Mouse (Mus musculus) hindbrain, embryonic 10.5 days (tissue): Measurements from ENCODE around the gene Tmem126a. TPM values are rescaled to one million over a fixed set of nuclear protein-coding genes. Genes with fewer than 3 reads are reported as not detected.

Experiments
- DNase-seq: peaks from one replicate; pipeline ENCODE4 v3.0.0-alpha.2; 2017; ENCODE audit warnings: low spot score
- H3K27ac ChIP-seq: fragments of 300-500 bp; sonication (generic); 2 replicates; pipeline ENCODE4 v1.5.1; 2016; ENCODE audit warnings: mild to moderate bottlenecking, moderate library complexity
- H3K27me3 ChIP-seq: fragments of 300-500 bp; sonication (generic); 2 replicates; pipeline ENCODE4 v1.6.1; 2016; ENCODE audit warnings: mild to moderate bottlenecking; ENCODE audit not compliant: poor library complexity, insufficient read depth, severe bottlenecking
- H3K36me3 ChIP-seq: fragments of 300-500 bp; sonication (generic); 2 replicates; pipeline ENCODE4 v1.6.1; 2016; ENCODE audit warnings: mild to moderate bottlenecking, moderate library complexity
- H3K4me1 ChIP-seq: fragments of 300-500 bp; sonication (generic); replicated peaks from 2 replicates; pipeline ENCODE4 v1.6.1; 2016; ENCODE audit warnings: mild to moderate bottlenecking
- H3K4me3 ChIP-seq: fragments of 300-500 bp; sonication (generic); 2 replicates; pipeline ENCODE4 v1.5.1; 2016; ENCODE audit warnings: mild to moderate bottlenecking, moderate library complexity
- H3K9me3 ChIP-seq: fragments of 300-500 bp; sonication (generic); 2 replicates; pipeline ENCODE4 v1.6.1; 2016; ENCODE audit warnings: mild to moderate bottlenecking, moderate library complexity
- WGBS: fragments of 180-500 bp; shearing (Covaris S2); methylation state at CpG from one replicate; pipeline ENCODE4 v1.1.7; 2016; 5-methylcytosine and 5-hydroxymethylcytosine counted together
- polyA plus RNA-seq: library from polyadenylated mRNA; unstranded; fragments of >200 nt; fragmentation: Nextera tagmentation; extraction: Ambion mirVana; gene quantifications from 2 replicates; pipeline ENCODE4 v1.2.1, GENCODE M21; 2016

Gene Tmem126a
- polyA plus RNA-seq, 1 experiment from 2014 or later, result 132 TPM

DNA sequence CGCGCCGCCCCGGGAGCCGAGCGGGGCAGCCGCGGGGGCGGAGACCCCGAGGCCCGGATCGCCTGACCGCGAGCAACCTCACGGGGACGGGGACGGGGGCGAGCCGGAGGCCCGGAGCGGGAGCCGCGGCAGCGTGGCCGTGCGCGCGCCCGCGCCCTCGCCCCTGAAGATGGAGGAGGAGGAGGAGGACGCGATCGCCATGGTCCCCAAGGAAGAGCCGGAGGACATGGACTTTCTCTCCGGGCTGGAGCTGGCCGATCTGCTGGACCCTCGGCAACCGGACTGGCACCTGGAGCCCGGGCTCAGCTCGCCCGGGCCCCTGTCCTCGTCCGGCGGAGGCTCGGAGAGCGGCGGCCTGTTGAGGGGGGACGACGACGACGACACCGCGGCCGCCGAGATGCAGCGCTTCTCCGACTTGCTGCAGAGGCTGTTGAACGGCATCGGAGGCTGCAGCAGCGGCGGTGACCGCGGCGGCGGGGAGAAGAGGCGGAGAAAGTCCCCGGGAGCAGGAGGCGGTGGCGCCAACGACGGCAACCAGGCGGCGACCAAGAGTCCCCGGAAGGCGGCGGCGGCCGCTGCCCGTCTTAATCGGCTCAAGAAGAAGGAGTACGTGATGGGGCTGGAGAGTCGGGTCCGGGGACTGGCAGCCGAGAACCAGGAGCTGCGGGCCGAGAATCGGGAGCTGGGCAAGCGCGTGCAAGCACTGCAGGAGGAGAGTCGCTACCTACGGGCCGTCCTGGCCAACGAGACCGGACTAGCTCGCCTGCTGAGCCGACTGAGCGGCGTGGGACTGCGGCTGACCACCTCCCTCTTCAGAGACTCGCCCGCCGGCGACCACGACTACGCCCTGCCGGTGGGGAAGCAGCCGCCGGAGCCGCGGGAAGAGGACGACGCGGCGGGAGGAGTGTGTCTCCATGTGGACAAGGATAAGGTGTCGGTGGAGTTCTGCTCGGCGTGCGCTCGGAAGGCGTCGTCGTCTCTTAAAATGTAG lies 13.6 kb downstream of the Tmem126a start:
- peak overlapping the region; percentile 100 for H3K27ac ChIP-seq
- WGBS, result under 1% methylated on average over 123 of the region's 123 CpGs

DNA sequence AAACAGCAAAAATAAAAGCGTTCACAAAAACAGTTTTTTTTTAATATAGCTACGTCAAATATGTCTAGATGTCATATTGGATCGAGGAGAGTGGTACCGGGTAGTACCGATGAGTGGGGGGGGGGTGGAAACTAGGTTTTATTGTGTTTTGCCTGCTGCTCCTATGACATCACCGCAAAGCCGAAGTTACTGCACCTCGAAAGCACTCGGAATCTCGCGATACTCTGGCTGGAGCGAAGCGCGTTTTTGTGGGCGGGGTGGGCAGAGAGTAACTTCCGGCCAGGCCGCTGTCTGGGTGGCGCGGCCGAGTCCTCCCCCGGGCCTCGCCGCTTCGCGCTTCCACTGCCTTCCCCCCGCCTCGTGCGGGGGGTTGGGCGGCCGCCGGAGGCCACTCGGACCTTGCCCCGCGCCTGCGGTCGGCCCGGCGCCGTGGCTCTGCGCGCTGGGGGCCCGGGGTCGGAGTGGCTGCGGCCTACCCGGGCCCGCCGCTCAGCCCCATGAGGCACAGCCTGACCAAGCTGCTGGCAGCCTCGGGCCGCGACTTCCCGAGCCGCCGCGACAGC lies 14.4 kb downstream of the Tmem126a start, which contains the start of gene Crebzf:
Gene Crebzf, plus strand, starts transcription at position 212 of the 563 bp plus-strand sequence.
- peaks cover 13% of the 10 kb centered on the region for H3K4me1 ChIP-seq
- under 1% methylated on average over 53 of the region's 54 CpGs for WGBS

More for the DNA sequence above, 13.6 kb downstream of the Tmem126a start:
- peaks cover 17% of the 10 kb centered on the region for H3K36me3 ChIP-seq
- no peaks in the 10 kb centered on the region for H3K9me3 ChIP-seq
- H3K4me3 ChIP-seq, result peak overlapping the region; percentile 98
- H3K4me1 ChIP-seq, result peaks cover 13% of the 10 kb centered on the region
- DNase-seq, result peak; percentile 76
- no peaks in the 10 kb centered on the region for H3K27me3 ChIP-seq

DNA sequence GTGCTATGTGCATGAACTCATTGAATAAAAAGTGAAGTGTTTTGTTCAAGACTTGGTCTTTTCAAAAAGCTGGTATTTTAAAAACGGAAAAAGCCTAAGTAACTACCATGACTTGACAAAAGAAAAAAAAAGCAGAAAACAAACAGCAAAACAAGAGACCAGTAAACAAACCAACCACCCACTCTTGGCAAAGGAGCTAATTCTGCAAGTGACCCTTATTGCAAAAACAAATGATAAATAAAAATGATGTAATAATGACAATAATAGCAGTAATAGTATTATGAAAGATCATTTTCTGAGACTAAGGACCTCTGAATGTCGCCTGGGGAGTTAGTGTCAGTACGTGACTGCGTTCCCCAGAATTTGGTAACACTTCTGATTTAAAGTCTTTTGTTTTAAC lies 15.0 kb downstream of the Tmem126a start:
- Histone ChIP-seq H3K36me3 (peaks cover 4% of the 10 kb centered on the region), H3K4me1 (peaks cover 13% of the 10 kb centered on the region), H3K27ac (peak overlapping the region; percentile 100), H3K27me3 (no peaks in the 10 kb centered on the region), H3K4me3 (peak overlapping the region; percentile 98), H3K9me3 (no peaks in the 10 kb centered on the region)
- 13% methylated on average over 4 of the region's 4 CpGs for WGBS
- no peak for DNase-seq

More for the DNA sequence above, 14.4 kb downstream of the Tmem126a start, which contains the start of gene Crebzf:
- H3K36me3 ChIP-seq, result peaks cover 9% of the 10 kb centered on the region
- no peaks in the 10 kb centered on the region for H3K27me3 ChIP-seq
- peak within 1 kb of the TSS; percentile 98 for H3K4me3 ChIP-seq
- H3K9me3 ChIP-seq, result no peaks in the 10 kb centered on the region
- DNase-seq, result peak; percentile 96
- H3K27ac ChIP-seq, result peak within 1 kb of the TSS; percentile 100

DNA sequence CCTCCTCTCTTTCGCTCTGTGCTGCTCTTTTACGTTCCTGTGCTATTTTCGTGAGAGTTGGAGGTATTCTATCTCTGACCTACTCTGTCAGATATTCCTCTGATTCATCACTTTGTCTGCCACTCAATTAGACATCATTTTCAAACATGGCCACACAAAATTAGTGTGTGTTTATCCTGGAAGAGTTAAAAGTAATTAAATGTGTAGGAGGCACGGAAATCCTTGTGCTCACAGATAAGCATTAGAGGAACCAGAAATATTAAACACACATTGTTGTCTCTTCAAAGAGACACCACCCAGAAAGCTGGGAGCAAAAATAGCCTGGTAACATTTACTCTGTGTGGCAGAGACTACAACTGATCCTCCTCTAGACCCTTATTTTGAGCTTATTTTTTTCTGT lies 17.0 kb downstream of the Tmem126a start:
- Histone ChIP-seq H3K27me3 (no peaks in the 10 kb centered on the region), H3K36me3 (no peaks in the 10 kb centered on the region), H3K27ac (no peak overlapping the region), H3K4me3 (no peak overlapping the region), H3K9me3 (no peaks in the 10 kb centered on the region), H3K4me1 (peaks cover 4% of the 10 kb centered on the region)
- DNase-seq, result no peak
- WGBS, result 91% methylated on average over 4 of the region's 4 CpGs

DNA sequence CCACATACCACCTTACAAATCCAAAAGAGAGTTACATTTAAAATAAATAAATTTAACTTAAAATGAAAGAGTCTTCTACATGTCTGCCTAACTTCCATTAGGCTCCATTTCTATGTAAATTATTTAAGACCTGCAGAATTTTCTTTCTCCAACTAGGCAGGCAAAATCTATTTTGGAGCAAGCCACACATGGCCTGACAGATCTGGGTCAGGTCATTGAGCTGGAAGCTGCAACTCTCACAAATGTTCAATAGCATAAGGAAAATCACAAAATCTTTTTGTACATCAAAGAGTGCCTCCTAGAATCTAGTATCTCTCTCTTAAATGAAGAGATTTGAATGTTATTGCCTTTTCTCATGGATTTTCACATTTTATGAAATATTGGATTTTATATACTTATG lies 24.8 kb downstream of the Tmem126a start:
- Histone ChIP-seq H3K4me3 (no peak overlapping the region), H3K27ac (no peak overlapping the region), H3K9me3 (no peaks in the 10 kb centered on the region), H3K4me1 (peaks cover under 1% of the 10 kb centered on the region; the same call in 1 of the 2 replicates), H3K27me3 (no peaks in the 10 kb centered on the region), H3K36me3 (no peaks in the 10 kb centered on the region)
- no peak for DNase-seq

DNA sequence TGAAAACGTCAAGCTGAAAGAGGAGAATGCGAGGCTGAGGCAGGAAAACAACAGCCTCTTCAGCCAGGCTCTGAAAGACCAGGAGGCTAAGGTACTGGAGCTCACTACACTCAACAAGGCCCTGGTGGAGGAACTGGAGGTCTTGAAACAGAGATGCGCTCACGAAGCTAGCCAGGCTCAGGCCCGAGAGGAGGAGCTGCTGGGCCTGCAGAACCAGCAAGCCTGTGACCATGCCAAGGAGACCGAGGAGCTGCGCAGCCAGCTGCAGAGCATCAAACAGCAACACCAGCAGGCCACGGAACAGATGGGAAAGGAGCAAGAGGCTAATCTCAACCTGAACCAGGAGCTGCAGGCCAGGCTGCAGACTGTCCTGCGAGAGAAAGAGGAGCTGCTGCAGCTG lies 30.0 kb downstream of the Tmem126a start:
- peak overlapping the region; percentile 44 for H3K4me3 ChIP-seq
- DNase-seq, result no peak

DNA sequence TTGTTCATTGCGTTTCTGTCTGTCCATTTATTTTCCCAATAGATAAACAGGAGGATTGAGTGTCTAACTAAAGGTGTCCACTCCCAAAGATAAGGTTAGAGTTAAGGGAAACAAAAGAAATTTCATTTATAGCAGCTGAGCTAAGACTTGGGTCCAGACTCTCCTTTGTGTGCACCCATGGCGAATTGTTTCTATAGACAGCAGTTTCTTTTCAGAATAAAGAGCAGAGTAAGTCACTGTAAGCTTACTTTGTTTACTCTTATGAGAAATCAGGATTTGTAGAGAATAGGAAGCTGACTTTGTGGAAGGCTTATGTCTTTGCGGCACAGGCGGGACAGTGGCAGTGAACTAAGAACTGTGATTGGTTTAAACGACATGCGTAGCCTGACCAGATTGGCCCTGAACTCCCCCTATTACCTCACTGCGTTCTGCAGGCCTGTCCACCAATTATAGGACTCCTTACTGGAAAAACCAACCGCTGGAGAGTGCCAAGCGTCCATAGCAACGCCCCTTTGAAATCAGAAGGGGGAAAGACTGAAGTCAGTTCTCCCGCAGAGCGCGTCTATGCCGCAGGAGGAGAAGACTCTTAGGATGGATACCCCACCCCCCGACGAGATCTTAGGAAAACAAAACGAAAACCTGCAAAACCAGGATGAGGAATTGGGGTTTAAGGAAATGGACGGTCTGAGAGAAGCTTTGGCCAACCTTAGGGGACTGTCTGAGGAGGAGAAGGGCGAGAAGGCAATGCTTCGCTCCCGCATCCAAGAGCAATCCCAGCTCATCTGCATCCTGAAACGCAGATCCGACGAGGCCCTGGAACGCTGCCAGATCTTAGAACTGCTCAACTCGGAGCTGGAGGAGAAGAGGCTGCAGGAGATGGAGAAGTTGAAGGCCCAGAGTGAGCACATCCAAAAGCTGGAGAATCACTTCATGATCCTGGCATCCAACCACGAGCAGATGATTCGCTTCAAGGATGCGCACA lies 30.7 kb downstream of the Tmem126a start, which contains the start of gene Ccdc89:
Gene Ccdc89, plus strand, starts transcription at position 558 of the 982 bp plus-strand sequence.
- peaks cover 7% of the 10 kb centered on the region for H3K4me1 ChIP-seq
- peak; percentile 81 for DNase-seq
- peak within 1 kb of the TSS; percentile 72 for H3K27ac ChIP-seq
- no peaks in the 10 kb centered on the region for H3K27me3 ChIP-seq
- no peaks in the 10 kb centered on the region for H3K36me3 ChIP-seq
- 23% methylated on average over 29 of the region's 29 CpGs for WGBS
- H3K9me3 ChIP-seq, result no peaks in the 10 kb centered on the region
- H3K4me3 ChIP-seq, result peak within 1 kb of the TSS; percentile 44

More for the DNA sequence above, 30.0 kb downstream of the Tmem126a start:
- H3K27ac ChIP-seq, result no peak overlapping the region
- H3K27me3 ChIP-seq, result no peaks in the 10 kb centered on the region
- H3K9me3 ChIP-seq, result no peaks in the 10 kb centered on the region
- H3K36me3 ChIP-seq, result no peaks in the 10 kb centered on the region
- peaks cover 7% of the 10 kb centered on the region for H3K4me1 ChIP-seq
- whole genome bisulfite sequencing, result 68% methylated on average over 9 of the region's 9 CpGs

DNA sequence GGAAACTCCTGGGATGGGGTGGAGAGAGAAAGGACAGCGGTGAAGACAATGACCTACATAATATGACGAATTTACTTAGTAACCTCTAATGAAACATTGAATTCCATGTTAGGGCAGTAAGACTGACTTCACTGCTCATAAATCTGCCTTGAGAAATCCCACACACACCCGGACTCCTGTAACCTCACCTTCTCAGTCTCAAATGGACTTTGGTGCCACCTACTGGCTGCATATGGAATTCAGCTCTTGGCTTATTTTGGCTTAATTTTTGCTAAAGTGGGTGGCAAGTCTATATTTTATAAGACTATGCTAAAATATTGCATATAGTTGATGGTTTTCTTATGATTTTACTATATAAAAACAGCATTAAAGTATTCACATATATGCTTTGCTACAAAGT lies 47.1 kb downstream of the Tmem126a start:
- H3K4me1 ChIP-seq, result no peaks in the 10 kb centered on the region
- no peaks in the 10 kb centered on the region for H3K36me3 ChIP-seq
- DNase-seq, result peak; percentile 50
- H3K27me3 ChIP-seq, result no peaks in the 10 kb centered on the region
- H3K9me3 ChIP-seq, result no peaks in the 10 kb centered on the region
- WGBS, result 51% methylated on average over 3 of the region's 3 CpGs
- no peak overlapping the region for H3K4me3 ChIP-seq
- H3K27ac ChIP-seq, result no peak overlapping the region

Other genes with a start within 250 kb of the Tmem126a start
- gene Ccdc83, start 191.5 kb downstream of the Tmem126a start, polyA plus RNA-seq, result not detected in 2 replicates
- gene Sytl2, start 155.0 kb downstream of the Tmem126a start, polyA plus RNA-seq, result 2.7 and 2.9 TPM in 2 replicates
- gene Ccdc89, start 30.7 kb downstream of the Tmem126a start, polyA plus RNA-seq, result 2.3 and 2.6 TPM in 2 replicates
- gene Crebzf, start 14.5 kb downstream of the Tmem126a start, polyA plus RNA-seq, result 23.6 and 28.7 TPM in 2 replicates
- gene Tmem126b, start 18.8 kb upstream of the Tmem126a start, polyA plus RNA-seq, result 38.3 and 39.0 TPM in 2 replicates
- gene Dlg2, start 19.4 kb upstream of the Tmem126a start, polyA plus RNA-seq, result 1.00 and 2.2 TPM in 2 replicates